Mouse (Mus musculus) MEL (cell line): ENCODE results near the gene Mss51. TPM values are rescaled to one million over a fixed set of nuclear protein-coding genes. Genes with fewer than 3 reads are reported as not detected.

ENCODE experiments used
- DNase-seq: peaks from one replicate; pipeline ENCODE4 v3.0.0; 2011; ENCODE audit warnings: low read depth, low spot score
- H3K27ac ChIP-seq: 2 replicates; pipeline ENCODE4 v1.5.1; 2012; ENCODE audit warnings: low read depth, mild to moderate bottlenecking, control low read depth, low read length, moderate library complexity; ENCODE audit not compliant: control insufficient read depth
- H3K27me3 ChIP-seq, 2 experiments: fragments of 150-350 bp in 1 of 2; sonication (generic) in 1 of 2; 2 replicates each; pipeline ENCODE4 v1.6.1; 2012; ENCODE audit warnings: low read length in 2 of 2, mild to moderate bottlenecking in 2 of 2, improper control_type of control experiment in 1 of 2, moderate library complexity in 1 of 2; ENCODE audit not compliant: insufficient read depth in 2 of 2, control insufficient read depth in 1 of 2
- H3K36me3 ChIP-seq, 2 experiments: 2 replicates each; pipeline ENCODE4 v1.6.1; 2012 to 2014; ENCODE audit warnings: low read length in 2 of 2, improper control_type of control experiment in 1 of 2, inconsistent platforms in 1 of 2, mild to moderate bottlenecking in 1 of 2; ENCODE audit not compliant: insufficient read depth in 2 of 2, control insufficient read depth in 1 of 2
- H3K4me1 ChIP-seq, 2 experiments: fragments of 150-350 bp in 1 of 2; sonication (generic) in 1 of 2; 2 replicates each; pipeline ENCODE4 v1.6.1; 2012; ENCODE audit warnings: low read length in 2 of 2, improper control_type of control experiment in 1 of 2, mild to moderate bottlenecking in 1 of 2; ENCODE audit not compliant: insufficient read depth in 2 of 2, control insufficient read depth in 1 of 2
- H3K4me3 ChIP-seq, 2 experiments: fragments of 150-350 bp in 1 of 2; sonication (generic) in 1 of 2; 2 replicates each; pipeline ENCODE4 v1.5.1; 2012; ENCODE audit warnings: low read depth in 2 of 2, low read length in 2 of 2, mild to moderate bottlenecking in 2 of 2, moderate library complexity in 2 of 2, control low read depth in 1 of 2, improper control_type of control experiment in 1 of 2; ENCODE audit not compliant: control insufficient read depth in 1 of 2, insufficient read depth in 1 of 2
- H3K79me2 ChIP-seq: 2 replicates; pipeline ENCODE4 v1.6.1; 2012; ENCODE audit warnings: mild to moderate bottlenecking, low read length, moderate library complexity; ENCODE audit not compliant: control insufficient read depth, poor library complexity, insufficient read depth
- H3K9ac ChIP-seq: 2 replicates; pipeline ENCODE4 v1.6.1; 2012; ENCODE audit warnings: low read depth, mild to moderate bottlenecking, control low read depth, low read length, moderate library complexity; ENCODE audit not compliant: control insufficient read depth, poor library complexity, severe bottlenecking
- H3K9me3 ChIP-seq: fragments of 150-350 bp; sonication (generic); replicated peaks from 2 replicates; pipeline ENCODE4 v1.6.1; 2012; ENCODE audit warnings: mild to moderate bottlenecking, low read length, improper control_type of control experiment, moderate library complexity; ENCODE audit not compliant: insufficient read depth
- BHLHE40 ChIP-seq: IDR thresholded peaks from 2 replicates; pipeline ENCODE4 v1.6.1; 2012; ENCODE audit warnings: low read depth, mild to moderate bottlenecking, inconsistent platforms, low read length, improper control_type of control experiment, borderline replicate concordance
- CHD1 ChIP-seq: IDR thresholded peaks from 2 replicates; pipeline ENCODE4 v1.6.1; 2012; ENCODE audit warnings: low read depth, mild to moderate bottlenecking, inconsistent platforms, low read length, improper control_type of control experiment
- CHD2 ChIP-seq: IDR thresholded peaks from 2 replicates; pipeline ENCODE4 v1.6.1; 2011; ENCODE audit warnings: low read length, improper control_type of control experiment
- CTCF ChIP-seq, 3 experiments: IDR thresholded peaks in 2 of 3; conservative IDR thresholded peaks in 1 of 3; 2 replicates each; pipeline ENCODE4 v1.5.1; 2011 to 2012; ENCODE audit warnings: low read length in 3 of 3, low read depth in 2 of 3, mild to moderate bottlenecking in 2 of 3, improper control_type of control experiment in 1 of 3, inconsistent platforms in 1 of 3, mixed read lengths in 1 of 3, moderate library complexity in 1 of 3; ENCODE audit not compliant: control insufficient read depth in 1 of 3, insufficient read depth in 1 of 3, poor library complexity in 1 of 3, severe bottlenecking in 1 of 3
- E2F4 ChIP-seq: IDR thresholded peaks from 2 replicates; pipeline ENCODE4 v1.6.1; 2011; ENCODE audit warnings: low read depth, low read length, improper control_type of control experiment, borderline replicate concordance
- ELF1 ChIP-seq: IDR thresholded peaks from 2 replicates; pipeline ENCODE4 v1.6.1; 2014; ENCODE audit warnings: low read depth, mild to moderate bottlenecking, inconsistent platforms, low read length, improper control_type of control experiment, moderate library complexity
- EP300 ChIP-seq, 2 experiments: IDR thresholded peaks; 2 replicates each; pipeline ENCODE4 v1.6.1; 2011; ENCODE audit warnings: improper control_type of control experiment in 2 of 2, low read length in 2 of 2, low read depth in 1 of 2, mild to moderate bottlenecking in 1 of 2
- ETS1 ChIP-seq: IDR thresholded peaks from 2 replicates; pipeline ENCODE4 v1.6.1; 2012; ENCODE audit warnings: low read depth, mild to moderate bottlenecking, inconsistent platforms, low read length, improper control_type of control experiment, moderate library complexity
- GABPA ChIP-seq: IDR thresholded peaks from 2 replicates; pipeline ENCODE4 v1.6.1; 2012; ENCODE audit warnings: low read depth, mild to moderate bottlenecking, inconsistent platforms, low read length, improper control_type of control experiment, moderate library complexity
- HCFC1 ChIP-seq: IDR thresholded peaks from 2 replicates; pipeline ENCODE4 v1.6.1; 2012; ENCODE audit warnings: low read depth, mild to moderate bottlenecking, inconsistent platforms, low read length, improper control_type of control experiment, moderate library complexity
- JUND ChIP-seq: IDR thresholded peaks from 2 replicates; pipeline ENCODE4 v1.6.1; 2011; ENCODE audit warnings: low read depth, mild to moderate bottlenecking, improper control_type of control experiment, low read length
- MAFK ChIP-seq: IDR thresholded peaks from 2 replicates; pipeline ENCODE4 v1.6.1; 2011; ENCODE audit warnings: low read depth, mild to moderate bottlenecking, low read length, improper control_type of control experiment, borderline replicate concordance
- MAX ChIP-seq: IDR thresholded peaks from 2 replicates; pipeline ENCODE4 v1.6.1; 2011; ENCODE audit warnings: low read length, improper control_type of control experiment
- MAZ ChIP-seq: IDR thresholded peaks from 2 replicates; pipeline ENCODE4 v1.6.1; 2012; ENCODE audit warnings: low read depth, mild to moderate bottlenecking, inconsistent platforms, low read length, improper control_type of control experiment
- MEF2A ChIP-seq: IDR thresholded peaks from 2 replicates; pipeline ENCODE4 v1.6.1; 2014; ENCODE audit warnings: low read depth, mild to moderate bottlenecking, inconsistent platforms, low read length, improper control_type of control experiment; ENCODE audit not compliant: poor library complexity, insufficient replicate concordance, severe bottlenecking; ENCODE audit errors: extremely low read depth
- MYB ChIP-seq: IDR thresholded peaks from 2 replicates; pipeline ENCODE4 v1.6.1; 2011; ENCODE audit warnings: mild to moderate bottlenecking, low read depth, low read length, improper control_type of control experiment
- MYC ChIP-seq: IDR thresholded peaks from 2 replicates; pipeline ENCODE4 v1.6.1; 2011; ENCODE audit warnings: low read depth, mild to moderate bottlenecking, low read length, improper control_type of control experiment, moderate library complexity
- NELFE ChIP-seq: IDR thresholded peaks from 2 replicates; pipeline ENCODE4 v1.6.1; 2011; ENCODE audit warnings: low read depth, low read length, improper control_type of control experiment
- NRF1 ChIP-seq: IDR thresholded peaks from 2 replicates; pipeline ENCODE4 v1.6.1; 2014; ENCODE audit warnings: low read depth, mild to moderate bottlenecking, inconsistent platforms, low read length, improper control_type of control experiment, moderate library complexity; ENCODE audit not compliant: poor library complexity, insufficient read depth, severe bottlenecking
- POLR2A ChIP-seq, 2 experiments: IDR thresholded peaks; 2 replicates each; pipeline ENCODE4 v1.6.1; 2011 to 2012; ENCODE audit warnings: low read length in 2 of 2, mild to moderate bottlenecking in 2 of 2, control low read depth in 1 of 2, improper control_type of control experiment in 1 of 2, low read depth in 1 of 2, moderate library complexity in 1 of 2; ENCODE audit not compliant: control insufficient read depth in 1 of 2, insufficient read depth in 1 of 2, poor library complexity in 1 of 2
- POLR2AphosphoS5 ChIP-seq: IDR thresholded peaks from 2 replicates; pipeline ENCODE4 v1.6.1; 2012; ENCODE audit warnings: low read depth, borderline replicate concordance, mild to moderate bottlenecking, inconsistent platforms, low read length, moderate library complexity, mixed read lengths
- RAD21 ChIP-seq: IDR thresholded peaks from 2 replicates; pipeline ENCODE4 v1.6.1; 2011; ENCODE audit warnings: mild to moderate bottlenecking, low read depth, low read length, improper control_type of control experiment
- RCOR1 ChIP-seq: IDR thresholded peaks from 2 replicates; pipeline ENCODE4 v1.6.1; 2012; ENCODE audit warnings: low read depth, mild to moderate bottlenecking, inconsistent platforms, low read length, improper control_type of control experiment
- SIN3A ChIP-seq: IDR thresholded peaks from 2 replicates; pipeline ENCODE4 v1.6.1; 2012; ENCODE audit warnings: low read length, improper control_type of control experiment, inconsistent platforms
- SMC3 ChIP-seq: IDR thresholded peaks from 2 replicates; pipeline ENCODE4 v1.6.1; 2011; ENCODE audit warnings: low read depth, low read length, improper control_type of control experiment
- TAL1 ChIP-seq: IDR thresholded peaks from 2 replicates; pipeline ENCODE4 v1.6.1; 2012; ENCODE audit warnings: mild to moderate bottlenecking, inconsistent platforms, low read length, moderate library complexity, mixed read lengths
- TBP ChIP-seq: IDR thresholded peaks from 2 replicates; pipeline ENCODE4 v1.8.0; 2011; ENCODE audit warnings: low read depth, low read length, improper control_type of control experiment
- UBTF ChIP-seq: IDR thresholded peaks from 2 replicates; pipeline ENCODE4 v1.6.1; 2012; ENCODE audit warnings: low read depth, mild to moderate bottlenecking, inconsistent platforms, low read length, improper control_type of control experiment, moderate library complexity, borderline replicate concordance; ENCODE audit not compliant: insufficient read depth
- USF2 ChIP-seq, 2 experiments: IDR thresholded peaks; 2 replicates each; pipeline ENCODE4 v1.6.1; 2011 to 2012; ENCODE audit warnings: improper control_type of control experiment in 2 of 2, low read length in 2 of 2, borderline replicate concordance in 1 of 2, inconsistent platforms in 1 of 2, low read depth in 1 of 2, mild to moderate bottlenecking in 1 of 2; ENCODE audit not compliant: insufficient read depth in 1 of 2
- ZC3H11A ChIP-seq: IDR thresholded peaks from 2 replicates; pipeline ENCODE4 v1.6.1; 2012; ENCODE audit warnings: low read depth, mild to moderate bottlenecking, inconsistent platforms, low read length, improper control_type of control experiment
- ZKSCAN1 ChIP-seq: IDR thresholded peaks from 2 replicates; pipeline ENCODE4 v1.6.1; 2012; ENCODE audit warnings: low read depth, mild to moderate bottlenecking, inconsistent platforms, low read length, improper control_type of control experiment, moderate library complexity
- ZMIZ1 ChIP-seq: IDR thresholded peaks from 2 replicates; pipeline ENCODE4 v1.6.1; 2012; ENCODE audit warnings: low read depth, mild to moderate bottlenecking, inconsistent platforms, low read length, improper control_type of control experiment, moderate library complexity
- ZNF384 ChIP-seq: IDR thresholded peaks from 2 replicates; pipeline ENCODE4 v1.6.1; 2012; ENCODE audit warnings: low read depth, mild to moderate bottlenecking, inconsistent platforms, low read length, improper control_type of control experiment
- polyA plus RNA-seq, 2 experiments: library from polyadenylated mRNA; stranded (reverse) in 1 of 2; unstranded in 1 of 2; fragments of >175 nt in 1 of 2; fragments of >200 nt in 1 of 2; gene quantifications; 2 replicates each; pipeline versions ENCODE4 v1.2.1 to v1.2.4; 2012; ENCODE audit warnings: low replicate concordance in 2 of 2, low read depth in 1 of 2; ENCODE audit not compliant: insufficient read length in 2 of 2, insufficient read depth in 1 of 2, missing spikeins in 1 of 2
- total RNA-seq: library from RNA; depleted of rRNA; stranded (reverse); fragments of 300-350 nt; gene quantifications from 2 replicates; pipeline ENCODE4 v1.2.3, GENCODE M21; 2012

Gene Mss51
- total and polyA plus RNA-seq, 3 experiments, result 0.62 to 1.1 TPM; not detected in 1

DNA sequence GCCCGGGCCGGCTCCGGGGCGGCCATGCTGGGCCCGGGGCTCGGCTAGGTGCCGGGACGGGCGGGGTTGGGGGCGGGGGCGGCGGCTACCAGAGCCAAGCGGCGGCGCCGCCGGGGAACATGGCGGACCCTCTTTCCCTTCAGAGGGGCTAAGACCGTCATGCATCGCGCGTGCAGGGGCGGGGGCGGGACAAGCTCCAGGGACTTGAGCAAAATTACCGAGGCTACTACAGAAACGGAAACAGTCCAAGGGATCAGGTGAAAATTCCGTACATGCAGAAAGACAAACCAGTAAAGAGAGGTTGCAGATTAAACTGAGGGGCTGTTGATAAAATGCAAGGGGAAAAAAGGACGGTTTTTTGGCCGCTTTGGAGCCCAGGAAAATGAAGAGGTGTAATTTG lies 49.7 kb upstream of the Mss51 start, which contains the start of gene Ppp3cb (continued):
- peak in 1 of 2 experiments; percentile 62; a peak in 1 of 4 replicates for TF ChIP-seq POLR2A (IDR thresholded peaks at IDR 0.05; ENCODE audit: control insufficient read depth in 1 of 2, insufficient read depth in 1 of 2, low read depth in 1 of 2, low read length in 2 of 2, poor library complexity in 1 of 2)

DNA sequence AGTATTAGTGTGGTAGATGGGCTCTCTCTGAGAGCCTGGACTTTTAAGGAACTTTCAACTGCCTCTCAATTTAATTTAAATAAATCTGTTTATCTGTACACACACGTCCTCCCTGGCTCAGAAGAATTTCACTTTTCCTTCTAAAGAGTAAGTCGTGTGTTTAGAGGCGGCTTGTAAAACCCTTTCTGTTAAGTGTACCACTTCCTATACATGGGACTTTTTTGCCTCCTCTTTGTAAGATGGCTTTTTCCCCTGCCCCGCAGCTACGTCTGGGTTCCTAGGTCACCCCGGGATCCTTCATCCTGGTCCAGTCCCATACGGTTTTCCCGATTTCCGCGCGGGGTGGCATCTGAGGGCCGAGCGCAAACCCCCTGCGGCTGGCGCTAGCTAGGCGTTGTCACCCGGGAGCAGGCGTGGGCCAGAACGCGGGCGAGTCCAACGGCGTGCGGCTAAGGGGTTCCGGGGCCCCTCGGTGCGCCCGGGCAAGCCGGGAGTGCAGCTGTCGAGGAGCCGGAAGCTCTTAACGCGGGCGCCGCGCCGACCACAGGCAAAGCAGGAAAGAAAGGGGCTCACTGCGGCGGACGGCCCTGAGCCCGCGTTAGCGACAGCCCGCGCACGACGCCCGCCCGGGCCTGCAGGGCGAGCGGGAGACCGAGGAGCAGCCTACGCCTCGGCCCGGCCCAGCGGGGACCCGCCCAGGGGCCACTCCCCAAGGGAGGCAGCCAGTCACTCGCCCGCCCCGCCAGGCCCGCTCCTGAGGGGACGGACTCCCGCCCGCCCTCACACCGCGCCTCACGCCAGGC lies 49.0 kb upstream of the Mss51 start:
- H3K9ac ChIP-seq, result peak overlapping the region; percentile 98
- H3K79me2 ChIP-seq, result peaks cover 28% of the 10 kb centered on the region
- no peaks in the 10 kb centered on the region for H3K9me3 ChIP-seq
- no peaks in the 10 kb centered on the region for H3K27me3 ChIP-seq
- peaks cover 0 to 37% of the 10 kb centered on the region in 2 experiments; a peak in 2 of 4 replicates for H3K36me3 ChIP-seq
- peak overlapping the region; percentile 90 to 97 for H3K4me3 ChIP-seq
- DNase-seq, result peak; percentile 90
- peak overlapping the region; percentile 97 for H3K27ac ChIP-seq
- peaks cover 11 to 12% of the 10 kb centered on the region in 2 experiments for H3K4me1 ChIP-seq
- TF ChIP-seq USF2 (IDR thresholded peaks at IDR 0.05; ENCODE audit: borderline replicate concordance in 1 of 2, insufficient read depth in 1 of 2, low read depth in 1 of 2, low read length in 2 of 2) (no peak), TAL1 (no peak), CHD2 (no peak), NELFE (peak; percentile 63), MYB (no peak), MYC (no peak), UBTF (peak; percentile 98), EP300 (IDR thresholded peaks at IDR 0.05; ENCODE audit: low read depth in 1 of 2, low read length in 2 of 2) (no peak), CHD1 (0 out of 2 replicates have a peak, but pooled peaks have one; percentile 33), SMC3 (no peak), NRF1 (no peak; the same call in 1 of the 2 replicates), ETS1 (no peak), CTCF (IDR thresholded peaks at IDR 0.05 in 2 of 3, conservative IDR thresholded peaks at IDR 0.05 in 1 of 3; ENCODE audit: control insufficient read depth in 1 of 3, insufficient read depth in 1 of 3, low read depth in 2 of 3, low read length in 3 of 3, poor library complexity in 1 of 3, severe bottlenecking in 1 of 3) (0 out of 6 replicates have a peak, but pooled peaks of 1 of the 3 experiments have one; percentile 0), HCFC1 (no peak), ZMIZ1 (no peak; the same call in 1 of the 2 replicates), TBP (no peak), MEF2A (no peak), MAFK (no peak), ZC3H11A (no peak), ZNF384 (no peak), POLR2AphosphoS5 (no peak), GABPA (no peak), RAD21 (no peak), E2F4 (no peak; the same call in 1 of the 2 replicates), MAX (0 out of 2 replicates have a peak, but pooled peaks have one; percentile 41), ZKSCAN1 (no peak), JUND (no peak), MAZ (peak; percentile 12; the same call in 1 of the 2 replicates), BHLHE40 (no peak), RCOR1 (no peak), ELF1 (no peak), SIN3A (no peak; the same call in 1 of the 2 replicates)
